Mouse (Mus musculus) CH12.LX (cell line): ENCODE results near the gene Anks1b.

Source experiments
- CHD1 ChIP-seq: IDR thresholded peaks from 2 replicates; pipeline ENCODE4 v1.6.1; 2012; ENCODE audit warnings: low read depth, low read length, improper control_type of control experiment, inconsistent platforms
- CTCF ChIP-seq, 2 experiments: IDR thresholded peaks in 1 of 2; conservative IDR thresholded peaks in 1 of 2; 2 replicates each; pipeline ENCODE4 v1.5.1; 2011 to 2012; ENCODE audit warnings: low read depth in 2 of 2, low read length in 2 of 2, improper control_type of control experiment in 1 of 2, inconsistent platforms in 1 of 2, mild to moderate bottlenecking in 1 of 2, moderate library complexity in 1 of 2
- KAT2A ChIP-seq: IDR thresholded peaks from 2 replicates; pipeline ENCODE4 v1.6.1; 2012; ENCODE audit warnings: low read length, improper control_type of control experiment, inconsistent platforms; ENCODE audit not compliant: insufficient replicate concordance
- ZMIZ1 ChIP-seq: IDR thresholded peaks from 2 replicates; pipeline ENCODE4 v1.6.1; 2012; ENCODE audit warnings: low read depth, mild to moderate bottlenecking, inconsistent platforms, low read length, improper control_type of control experiment
- ZNF384 ChIP-seq: IDR thresholded peaks from 2 replicates; pipeline ENCODE4 v1.6.1; 2012; ENCODE audit warnings: low read depth, low read length, improper control_type of control experiment, inconsistent platforms

DNA sequence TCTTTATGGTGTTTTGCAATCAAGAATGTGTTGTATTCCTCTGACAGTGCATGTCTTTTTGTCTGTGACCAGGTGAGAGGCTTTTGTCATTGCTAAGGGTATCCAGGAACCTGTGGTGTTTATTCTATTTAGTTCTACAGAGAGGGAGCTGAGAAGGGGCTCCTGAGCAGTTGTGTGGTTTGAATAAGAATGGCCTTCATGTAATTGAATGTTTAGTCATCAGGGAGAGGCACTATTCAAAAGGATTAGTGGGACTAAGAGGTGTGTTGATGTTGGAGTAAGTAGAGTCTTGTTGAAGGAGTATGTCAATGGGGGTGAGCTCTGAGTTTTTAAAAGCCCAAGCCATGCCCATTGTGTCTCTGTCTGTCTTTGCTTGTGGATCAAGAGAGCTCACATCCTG, 264.2 kb downstream of the Anks1b start:
- no peak for TF ChIP-seq KAT2A
- no peak for TF ChIP-seq CTCF (conservative IDR thresholded peaks at IDR 0.05 in 1 of 2, IDR thresholded peaks at IDR 0.05 in 1 of 2; ENCODE audit: low read depth in 2 of 2, low read length in 2 of 2)
- no peak for TF ChIP-seq ZMIZ1
- TF ChIP-seq ZNF384, result no peak
- TF ChIP-seq CHD1, result no peak
